Mouse (Mus musculus) adrenal gland, adult (tissue): ENCODE measurements around the gene Klhl18.
"Not testable (repeated sequence)": the region's sequence is repeated elsewhere in the genome, so short reads cannot be mapped to it uniquely, and the experiment has no call there.

Source experiments
- DNase-seq, 2 experiments: peaks; one replicate each; pipeline ENCODE4 v3.0.0; 2022 to 2023; ENCODE audit warnings: low spot score in 1 of 2; ENCODE audit not compliant: inconsistent age in 2 of 2

Gene Klhl18

GRCm38 (mm10) chr9:110431241-110431640 lies 45.3 kb downstream of the Klhl18 start:
- no peak for DNase-seq

DNA sequence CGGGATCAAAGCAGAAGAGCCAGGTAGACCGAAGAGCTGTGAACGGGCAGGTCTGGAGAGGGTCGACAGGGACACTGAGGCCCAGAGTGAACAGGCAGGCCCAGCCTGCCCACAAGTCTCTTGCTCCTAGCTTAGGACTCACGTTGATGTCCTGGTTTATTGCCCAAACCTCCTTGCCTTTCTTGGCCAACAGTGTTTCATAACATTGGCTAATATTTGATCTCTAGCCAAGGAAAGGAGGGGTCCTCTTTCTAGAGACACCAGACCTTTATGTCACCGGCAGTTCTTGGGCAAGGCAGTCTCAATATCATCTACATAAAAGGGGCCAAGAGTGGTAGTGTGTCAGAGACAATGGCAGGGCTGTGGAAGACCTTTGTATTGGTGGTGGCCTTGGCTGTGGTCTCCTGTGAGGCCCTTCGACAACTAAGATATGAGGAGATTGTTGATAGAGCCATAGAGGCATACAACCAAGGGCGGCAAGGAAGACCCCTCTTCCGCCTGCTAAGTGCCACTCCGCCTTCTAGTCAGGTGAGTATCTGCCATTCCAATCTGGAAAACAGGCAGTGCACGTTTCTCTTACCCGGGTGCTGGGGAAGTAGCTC lies 56.9 kb downstream of the Klhl18 start, which contains the start of gene Ngp:
Gene Ngp (plus strand): TSS at position 237 of the 602 bp plus-strand sequence.
- DNase-seq: no peak

DNA sequence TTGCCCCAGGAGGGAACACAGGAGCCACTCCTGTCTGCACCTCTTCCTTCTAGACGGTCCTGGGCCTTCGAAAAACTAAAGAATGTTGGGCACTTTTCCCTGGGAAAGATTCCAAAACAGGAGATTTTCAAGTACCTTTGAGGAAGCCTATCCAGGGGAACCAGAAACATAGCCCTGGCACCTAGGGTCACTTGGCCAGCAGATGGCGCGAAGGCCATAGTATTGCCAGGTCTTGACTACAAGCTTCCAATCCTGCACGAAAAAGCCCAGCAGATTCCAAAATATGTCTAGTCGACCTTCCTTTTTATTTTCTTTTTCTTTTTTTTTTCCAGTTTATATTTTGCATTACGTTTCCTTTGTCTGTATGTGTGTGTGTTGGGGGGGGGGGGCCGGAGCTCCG lies 62.7 kb downstream of the Klhl18 start:
- DNase-seq: peak in 1 of 2 experiments; percentile 70

GRCm38 (mm10) chr9:110412926-110413325 lies 63.6 kb downstream of the Klhl18 start:
- no peak for DNase-seq

GRCm38 (mm10) chr9:110410908-110411887 lies 65.3 kb downstream of the Klhl18 start:
- DNase-seq: peak; percentile 79 to 94

DNA sequence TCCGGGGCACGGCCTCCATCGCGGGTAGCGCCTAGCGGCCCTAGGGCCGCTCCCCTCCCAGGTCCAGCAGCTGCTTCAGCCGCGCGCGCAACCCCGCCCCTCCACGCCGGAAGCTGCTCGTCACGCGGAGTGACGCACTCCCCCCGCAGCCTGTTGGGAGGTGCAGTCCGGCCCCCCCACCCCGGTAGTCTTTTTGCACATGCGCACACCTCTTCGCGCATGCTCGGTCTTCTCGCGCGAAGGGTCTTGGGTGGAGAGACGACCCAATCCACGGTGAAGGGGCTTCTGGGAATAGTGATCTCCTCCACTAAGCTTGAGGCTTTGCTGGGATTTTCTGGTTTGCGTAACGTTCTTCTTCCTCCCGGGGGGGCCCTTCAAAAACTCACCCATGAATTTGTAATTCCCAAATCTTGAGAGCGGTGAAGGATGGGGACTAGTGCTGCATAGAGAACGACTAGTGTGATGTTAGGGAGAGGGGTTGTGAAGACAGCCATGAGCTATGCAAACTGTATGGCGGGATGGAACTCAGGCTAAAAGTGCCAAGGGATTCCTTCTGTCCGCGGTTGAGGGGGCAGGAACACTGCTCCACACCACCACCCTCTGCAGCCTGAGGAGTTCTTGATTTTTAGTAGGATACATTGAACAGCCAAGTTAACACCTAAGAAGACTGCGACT lies 68.3 kb downstream of the Klhl18 start, which contains the start of gene Ptpn23:
Gene Ptpn23 (minus strand): TSS at position 115 of the 675 bp plus-strand sequence.
- peak; percentile 96 to 98 for DNase-seq

- DNase-seq: peak; percentile 41 to 81
Measured at GRCm38 (mm10) chr9:110407311-110408098, 69.0 kb downstream of the Klhl18 start.

GRCm38 (mm10) chr9:110403240-110403639 lies 73.3 kb downstream of the Klhl18 start:
- DNase-seq: not testable (repeated sequence)

GRCm38 (mm10) chr9:110402731-110403130 lies 73.8 kb downstream of the Klhl18 start:
- no peak for DNase-seq

GRCm38 (mm10) chr9:110400650-110401049 lies 75.8 kb downstream of the Klhl18 start:
- DNase-seq: peak; percentile 60 to 82

GRCm38 (mm10) chr9:110393295-110393694 lies 83.2 kb downstream of the Klhl18 start:
- DNase-seq: no peak

GRCm38 (mm10) chr9:110390843-110391242 lies 85.7 kb downstream of the Klhl18 start:
- peak; percentile 65 to 78 for DNase-seq

GRCm38 (mm10) chr9:110388011-110388410 lies 88.5 kb downstream of the Klhl18 start:
- no peak for DNase-seq

GRCm38 (mm10) chr9:110384369-110384929 lies 92.0 kb downstream of the Klhl18 start:
- DNase-seq: no peak

- no peak for DNase-seq
Measured at GRCm38 (mm10) chr9:110381292-110381691, 95.2 kb downstream of the Klhl18 start.

DNA sequence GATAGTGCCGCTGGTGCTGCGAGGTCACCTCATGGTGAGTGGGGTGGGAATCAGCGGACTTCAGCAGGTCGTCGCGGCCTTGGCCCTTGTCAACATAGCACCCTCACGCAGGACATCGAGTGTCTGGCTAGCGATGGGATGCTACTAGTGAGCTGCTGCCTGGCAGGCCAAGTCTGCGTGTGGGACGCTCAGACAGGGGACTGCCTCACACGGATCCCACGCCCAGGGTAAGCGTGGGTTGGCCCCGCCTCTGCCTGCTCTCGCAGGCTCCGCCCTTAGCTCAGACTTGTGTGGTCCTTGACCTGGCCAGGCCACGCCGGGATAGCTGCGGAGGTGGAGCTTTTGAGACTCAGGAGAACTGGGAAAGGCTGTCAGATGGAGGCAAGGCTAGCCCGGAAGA lies 95.8 kb downstream of the Klhl18 start:
- peak; percentile 66 to 81 for DNase-seq

- DNase-seq: no peak
Measured at GRCm38 (mm10) chr9:110379361-110379760, 97.1 kb downstream of the Klhl18 start.

GRCm38 (mm10) chr9:110377655-110378054 lies 98.8 kb downstream of the Klhl18 start:
- not testable (repeated sequence) for DNase-seq
